Mouse (Mus musculus) brain, embryonic 14.5 days (tissue): ENCODE measurements around the gene Gm49333.
"Not testable (repeated sequence)": the region's sequence is repeated elsewhere in the genome, so short reads cannot be mapped to it uniquely, and the experiment has no call there.

ENCODE experiments used
- CTCF ChIP-seq: fragments of 200-500 bp; IDR thresholded peaks from 2 replicates; pipeline ENCODE4 v1.5.1; 2012; ENCODE audit warnings: inconsistent platforms, mild to moderate bottlenecking, moderate library complexity, borderline replicate concordance; ENCODE audit not compliant: insufficient read depth, insufficient read length; ENCODE audit errors: extremely low read depth
- POLR2A ChIP-seq: fragments of 200-500 bp; IDR thresholded peaks from 2 replicates; pipeline ENCODE4 v1.6.1; 2012; ENCODE audit warnings: mild to moderate bottlenecking, inconsistent platforms, borderline replicate concordance; ENCODE audit not compliant: poor library complexity, insufficient read depth, insufficient read length, severe bottlenecking; ENCODE audit errors: extremely low read depth

DNA sequence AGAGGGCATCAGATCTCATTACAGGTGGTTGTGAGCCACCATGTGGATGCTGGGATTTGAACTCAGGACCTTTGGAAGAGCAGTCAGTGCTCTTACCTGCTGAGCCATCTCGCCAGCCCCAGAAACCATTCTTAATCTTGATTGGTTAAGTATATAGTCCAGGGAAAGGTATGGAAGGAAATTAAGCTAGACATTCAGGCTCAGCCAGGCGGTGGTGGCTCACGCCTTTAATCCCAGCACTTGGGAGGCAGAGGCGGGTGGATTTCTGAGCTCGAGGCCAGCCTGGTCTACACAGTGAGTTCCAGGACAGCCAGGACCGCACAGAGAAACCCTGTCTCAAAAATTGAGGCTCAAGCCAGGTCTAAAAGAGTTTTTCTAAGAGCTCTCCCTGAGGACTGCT, 56.6 kb downstream of the Gm49333 start, which contains the start of gene Eif4g1:
- not testable (repeated sequence) for TF ChIP-seq POLR2A, CTCF
